Mouse (Mus musculus): ENCODE measurements around the gene Iqcf1. TPM values are rescaled to one million over a fixed set of nuclear protein-coding genes. Genes with fewer than 3 reads are reported as not detected.
"Not testable (repeated sequence)": the region's sequence is repeated elsewhere in the genome, so short reads cannot be mapped to it uniquely, and the experiment has no call there.

Gene Iqcf1
- polyA plus RNA-seq, 1 experiment from 2014 or later = not detected

DNA sequence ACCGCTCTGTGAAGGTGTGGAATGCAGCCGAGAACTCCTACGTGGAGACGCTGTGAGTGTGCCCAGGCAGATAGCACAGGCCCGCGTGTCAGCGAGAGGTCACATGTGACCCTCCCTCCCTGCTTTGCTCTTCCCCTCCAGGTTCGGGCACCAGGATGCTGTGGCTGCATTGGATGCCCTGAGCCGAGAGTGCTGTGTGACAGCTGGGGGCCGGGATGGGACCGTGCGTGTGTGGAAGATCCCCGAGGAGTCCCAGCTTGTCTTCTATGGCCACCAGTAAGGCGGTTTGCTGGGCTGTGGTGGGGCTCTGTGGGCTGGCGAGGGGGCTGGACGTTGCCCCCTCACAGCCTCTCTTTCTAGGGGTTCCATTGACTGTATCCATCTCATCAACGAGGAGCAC is 16.2 kb upstream of the Iqcf1 start:
- H3K9me3 ChIP-seq (ENCODE audit: control insufficient read depth, low read length) = no peaks in the 10 kb centered on the region
- no peak overlapping the region for H3K4me3 ChIP-seq (replicated peaks; ENCODE audit: low read length)
- DNase-seq (ENCODE audit: low spot score) = no peak
- H3K27ac ChIP-seq = no peak overlapping the region
- no peak overlapping the region for H3K4me2 ChIP-seq (replicated peaks)
- ATAC-seq (ENCODE audit: low FRiP score) = no peak
- H3K27me3 ChIP-seq (ENCODE audit: control insufficient read depth, insufficient read depth, low read length) = no peaks in the 10 kb centered on the region
- WGBS = 94% methylated on average over 17 of the region's 17 CpGs
- peaks cover 51% of the 10 kb centered on the region for H3K36me3 ChIP-seq (replicated peaks; ENCODE audit: control insufficient read depth, insufficient read depth)
- H3K4me1 ChIP-seq (replicated peaks; ENCODE audit: control insufficient read depth, insufficient read depth, low read length) = peaks cover under 1% of the 10 kb centered on the region; the same call in 1 of the 2 replicates
- H3K9ac ChIP-seq = no peak overlapping the region

DNA sequence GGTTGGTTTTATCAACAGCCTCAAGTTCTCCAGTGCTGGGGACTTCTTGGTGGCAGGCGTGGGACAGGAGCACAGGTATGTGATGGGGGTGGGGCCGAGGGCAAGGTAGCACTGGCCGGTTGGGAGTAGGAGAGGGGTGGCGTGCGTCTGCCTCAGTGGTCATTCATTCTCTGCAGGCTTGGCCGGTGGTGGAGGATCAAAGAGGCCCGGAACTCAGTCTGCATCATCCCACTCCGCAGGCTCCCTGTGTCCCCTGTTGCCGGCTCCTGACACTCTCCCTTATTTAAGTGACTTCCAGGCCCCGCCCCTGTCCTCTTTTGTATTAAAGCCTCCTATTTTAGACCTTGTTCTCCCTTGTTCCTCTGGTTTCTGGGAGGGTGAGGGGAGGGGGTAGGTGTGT is 14.7 kb upstream of the Iqcf1 start:
- WGBS = 80% methylated on average over 10 of the region's 10 CpGs
- DNase-seq (ENCODE audit: low spot score) (no peak), ATAC-seq (ENCODE audit: low FRiP score) (no peak)
- H3K4me1 ChIP-seq (replicated peaks; ENCODE audit: control insufficient read depth, insufficient read depth, low read length) = no peaks in the 10 kb centered on the region
- no peak overlapping the region for H3K9ac ChIP-seq
- no peak overlapping the region for H3K27ac ChIP-seq
- H3K27me3 ChIP-seq (ENCODE audit: control insufficient read depth, insufficient read depth, low read length) = no peaks in the 10 kb centered on the region
- H3K9me3 ChIP-seq (ENCODE audit: control insufficient read depth, low read length) = no peaks in the 10 kb centered on the region
- no peak overlapping the region for H3K4me3 ChIP-seq (replicated peaks; ENCODE audit: low read length)
- H3K4me2 ChIP-seq (replicated peaks) = no peak overlapping the region
- H3K36me3 ChIP-seq (replicated peaks; ENCODE audit: control insufficient read depth, insufficient read depth) = peaks cover 51% of the 10 kb centered on the region

DNA sequence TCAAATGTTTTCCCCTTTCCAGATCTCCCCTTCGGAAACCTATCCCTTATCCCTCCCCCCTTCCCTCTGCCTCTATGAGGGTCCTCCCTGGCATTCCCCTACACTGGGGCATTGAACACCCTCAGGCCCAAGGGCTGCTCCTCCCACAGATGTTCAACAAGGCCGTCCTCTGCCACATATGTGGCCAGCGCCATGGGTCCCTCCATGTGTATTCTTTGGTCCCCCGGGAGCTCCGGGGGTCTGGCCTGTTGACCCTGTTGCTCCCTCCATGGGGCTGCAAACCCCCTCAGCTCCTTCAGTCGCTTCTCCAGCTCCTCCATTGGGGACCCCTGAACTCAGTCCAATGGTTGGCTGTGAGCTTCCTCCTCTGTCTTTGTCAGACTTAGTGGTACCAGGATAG is 12.2 kb upstream of the Iqcf1 start:
- 86% methylated on average over 6 of the region's 6 CpGs for WGBS
- H3K9ac ChIP-seq; H3K4me1 ChIP-seq (replicated peaks; ENCODE audit: control insufficient read depth, insufficient read depth, low read length); H3K27ac ChIP-seq; H3K4me2 ChIP-seq (replicated peaks); H3K4me3 ChIP-seq (replicated peaks; ENCODE audit: low read length); H3K27me3 ChIP-seq (ENCODE audit: control insufficient read depth, insufficient read depth, low read length); H3K9me3 ChIP-seq (ENCODE audit: control insufficient read depth, low read length); ATAC-seq (ENCODE audit: low FRiP score); DNase-seq (ENCODE audit: low spot score): not testable (repeated sequence)
- peaks cover 37% of the 10 kb centered on the region for H3K36me3 ChIP-seq (replicated peaks; ENCODE audit: control insufficient read depth, insufficient read depth)

DNA sequence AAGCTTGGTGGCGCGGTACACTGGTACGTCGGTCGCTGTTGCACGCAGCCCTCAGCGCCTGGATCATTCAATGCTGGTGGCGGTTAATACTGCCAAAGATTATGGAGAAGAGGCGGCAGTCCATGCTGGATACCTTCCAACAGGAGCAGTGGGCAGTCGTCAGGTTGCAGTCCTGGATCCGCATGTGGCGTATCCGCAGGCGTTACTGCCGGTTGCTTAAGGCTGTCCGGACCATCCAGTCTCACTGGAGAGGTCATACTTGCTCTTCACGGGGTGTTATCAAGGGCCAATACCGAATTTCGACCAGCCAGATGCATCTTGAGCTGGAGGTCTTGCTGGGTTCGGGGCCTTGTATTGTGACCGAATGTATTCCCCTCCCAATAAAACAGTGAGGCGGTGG is 2.1 kb downstream of the Iqcf1 start:
- ATAC-seq (ENCODE audit: low FRiP score) (no peak), DNase-seq (ENCODE audit: low spot score) (no peak)
- H3K4me3 ChIP-seq (replicated peaks; ENCODE audit: low read length) = no peak overlapping the region
- no peaks in the 10 kb centered on the region for H3K36me3 ChIP-seq (replicated peaks; ENCODE audit: control insufficient read depth, insufficient read depth)
- H3K9me3 ChIP-seq (ENCODE audit: control insufficient read depth, low read length) = no peaks in the 10 kb centered on the region
- 89% methylated on average over 22 of the region's 22 CpGs for WGBS
- H3K27ac ChIP-seq = no peak overlapping the region
- no peak overlapping the region for H3K9ac ChIP-seq
- H3K27me3 ChIP-seq (ENCODE audit: control insufficient read depth, insufficient read depth, low read length) = no peaks in the 10 kb centered on the region
- H3K4me1 ChIP-seq (replicated peaks; ENCODE audit: control insufficient read depth, insufficient read depth, low read length) = no peaks in the 10 kb centered on the region
- H3K4me2 ChIP-seq (replicated peaks) = no peak overlapping the region

DNA sequence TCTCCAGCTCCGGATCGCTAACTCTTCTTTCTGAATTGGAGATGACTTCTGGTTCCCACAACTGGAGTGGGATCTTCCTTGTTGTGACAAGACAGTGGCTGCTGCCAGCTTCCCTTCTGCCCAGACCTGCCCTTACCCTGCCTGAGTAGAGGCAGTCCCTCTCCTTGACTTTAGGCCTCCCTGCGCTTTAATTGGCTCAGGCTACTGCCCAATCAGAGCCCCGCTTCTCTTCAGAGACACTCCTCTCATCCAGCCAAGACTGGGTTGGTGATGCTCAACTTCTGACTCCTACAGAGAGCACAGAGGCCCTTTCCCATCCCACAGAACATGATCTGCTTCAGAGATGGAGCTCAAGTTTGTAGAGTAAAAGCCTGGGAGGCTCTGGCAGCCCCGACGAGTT is 4.5 kb downstream of the Iqcf1 start:
- Histone ChIP-seq H3K4me2 (replicated peaks) (no peak overlapping the region), H3K36me3 (replicated peaks; ENCODE audit: control insufficient read depth, insufficient read depth) (no peaks in the 10 kb centered on the region), H3K27me3 (ENCODE audit: control insufficient read depth, insufficient read depth, low read length) (no peaks in the 10 kb centered on the region), H3K4me1 (replicated peaks; ENCODE audit: control insufficient read depth, insufficient read depth, low read length) (no peaks in the 10 kb centered on the region), H3K9ac (no peak overlapping the region), H3K27ac (no peak overlapping the region), H3K9me3 (ENCODE audit: control insufficient read depth, low read length) (no peaks in the 10 kb centered on the region), H3K4me3 (replicated peaks; ENCODE audit: low read length) (no peak overlapping the region)
- ATAC-seq (ENCODE audit: low FRiP score) = no peak
- DNase-seq (ENCODE audit: low spot score) = no peak
- 75% methylated on average over 6 of the region's 6 CpGs for WGBS

DNA sequence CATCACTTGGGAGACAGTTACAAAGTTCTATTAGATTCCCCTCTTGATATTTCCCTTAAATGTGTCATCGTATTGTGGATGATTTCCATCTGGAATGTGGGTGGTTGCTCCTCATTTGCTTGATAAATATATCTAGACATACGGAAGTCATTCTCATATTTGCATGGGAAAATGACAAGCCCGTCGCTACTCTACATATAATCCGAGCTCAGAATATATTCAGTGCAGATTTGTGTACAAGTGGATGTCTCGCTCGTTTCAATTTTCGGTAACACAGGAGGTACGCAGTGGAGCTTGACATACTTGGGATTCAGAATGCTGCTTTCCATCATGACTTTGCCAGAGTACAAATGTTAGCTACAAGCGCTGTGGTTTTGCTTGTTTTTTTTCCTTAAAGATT is 9.6 kb downstream of the Iqcf1 start:
- 94% methylated on average over 10 of the region's 10 CpGs for WGBS
- no peak overlapping the region for H3K27ac ChIP-seq
- H3K9ac ChIP-seq = no peak overlapping the region
- no peak overlapping the region for H3K4me2 ChIP-seq (replicated peaks)
- no peaks in the 10 kb centered on the region for H3K36me3 ChIP-seq (replicated peaks; ENCODE audit: control insufficient read depth, insufficient read depth)
- DNase-seq (ENCODE audit: low spot score) (no peak), ATAC-seq (ENCODE audit: low FRiP score) (no peak)
- no peak overlapping the region for H3K4me3 ChIP-seq (replicated peaks; ENCODE audit: low read length)
- H3K9me3 ChIP-seq (ENCODE audit: control insufficient read depth, low read length) = no peaks in the 10 kb centered on the region
- no peaks in the 10 kb centered on the region for H3K27me3 ChIP-seq (ENCODE audit: control insufficient read depth, insufficient read depth, low read length)
- H3K4me1 ChIP-seq (replicated peaks; ENCODE audit: control insufficient read depth, insufficient read depth, low read length) = no peaks in the 10 kb centered on the region

DNA sequence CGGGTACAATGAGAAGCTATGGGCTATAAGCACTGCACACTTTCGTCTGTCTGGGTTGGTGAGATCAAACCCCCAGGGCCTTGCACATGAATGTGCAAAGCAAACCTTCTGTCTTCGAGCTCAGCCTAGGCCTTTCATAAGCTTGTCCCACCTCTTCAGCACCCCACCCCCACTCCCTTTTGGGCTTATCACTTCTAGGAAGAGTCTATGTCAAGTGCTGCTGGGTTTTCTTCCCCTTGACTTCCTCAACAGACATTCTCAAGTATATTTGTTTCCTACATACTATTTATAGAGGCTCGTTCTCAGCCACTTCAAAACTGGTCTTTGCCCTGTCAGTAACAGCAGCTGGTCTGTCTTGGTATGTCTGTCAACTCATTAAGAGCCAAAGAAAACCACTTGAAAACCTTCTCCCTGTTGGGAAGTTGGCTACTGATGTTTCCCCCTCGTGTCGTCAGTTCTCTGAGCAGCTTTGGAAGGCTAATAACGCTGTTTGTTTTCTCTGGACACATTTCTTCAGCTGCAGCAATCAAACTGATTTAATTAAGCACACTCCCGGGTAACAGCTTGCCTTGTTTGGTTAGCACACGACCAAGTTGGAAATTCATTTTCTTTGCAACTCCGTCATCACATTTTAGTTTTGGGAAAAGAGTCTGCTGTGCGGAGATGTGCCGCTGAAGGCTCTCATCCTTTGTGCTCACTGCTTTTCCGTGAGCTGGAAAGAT is 13.1 kb downstream of the Iqcf1 start:
- Histone ChIP-seq H3K9me3 (ENCODE audit: control insufficient read depth, low read length) (no peaks in the 10 kb centered on the region), H3K9ac (no peak overlapping the region), H3K4me2 (replicated peaks) (no peak overlapping the region), H3K27ac (no peak overlapping the region), H3K4me1 (replicated peaks; ENCODE audit: control insufficient read depth, insufficient read depth, low read length) (no peaks in the 10 kb centered on the region), H3K4me3 (replicated peaks; ENCODE audit: low read length) (no peak overlapping the region), H3K36me3 (replicated peaks; ENCODE audit: control insufficient read depth, insufficient read depth) (no peaks in the 10 kb centered on the region), H3K27me3 (ENCODE audit: control insufficient read depth, insufficient read depth, low read length) (no peaks in the 10 kb centered on the region)
- ATAC-seq (ENCODE audit: low FRiP score) (no peak), DNase-seq (ENCODE audit: low spot score) (no peak)
- WGBS = 69% methylated on average over 13 of the region's 13 CpGs

DNA sequence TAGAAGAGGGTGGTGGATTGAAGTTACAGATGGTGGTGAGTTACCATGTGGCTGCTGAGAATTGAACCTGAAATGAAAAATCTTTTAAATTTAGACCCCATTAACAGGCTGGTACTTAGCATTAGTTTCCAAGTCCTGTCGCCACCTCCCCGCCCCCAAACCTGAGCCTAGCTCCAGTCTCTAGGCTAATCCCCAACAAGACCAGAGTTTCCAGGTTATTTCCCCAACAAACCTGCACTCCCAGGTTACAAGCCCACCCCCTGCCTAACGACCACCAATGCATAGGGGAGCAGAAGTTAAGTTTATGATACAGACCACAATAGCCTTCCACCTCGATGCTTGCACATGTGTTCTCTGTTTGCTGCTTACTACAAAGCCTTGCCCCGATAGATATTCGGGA is 13.8 kb downstream of the Iqcf1 start:
- H3K4me1 ChIP-seq (replicated peaks; ENCODE audit: control insufficient read depth, insufficient read depth, low read length) = no peaks in the 10 kb centered on the region
- no peak overlapping the region for H3K27ac ChIP-seq
- H3K36me3 ChIP-seq (replicated peaks; ENCODE audit: control insufficient read depth, insufficient read depth) = no peaks in the 10 kb centered on the region
- DNase-seq (ENCODE audit: low spot score) (no peak), ATAC-seq (ENCODE audit: low FRiP score) (no peak)
- no peak overlapping the region for H3K4me2 ChIP-seq (replicated peaks)
- H3K4me3 ChIP-seq (replicated peaks; ENCODE audit: low read length) = no peak overlapping the region
- no peak overlapping the region for H3K9ac ChIP-seq
- no peaks in the 10 kb centered on the region for H3K9me3 ChIP-seq (ENCODE audit: control insufficient read depth, low read length)
- H3K27me3 ChIP-seq (ENCODE audit: control insufficient read depth, insufficient read depth, low read length) = no peaks in the 10 kb centered on the region
- WGBS = 79% methylated on average over 6 of the region's 6 CpGs

DNA sequence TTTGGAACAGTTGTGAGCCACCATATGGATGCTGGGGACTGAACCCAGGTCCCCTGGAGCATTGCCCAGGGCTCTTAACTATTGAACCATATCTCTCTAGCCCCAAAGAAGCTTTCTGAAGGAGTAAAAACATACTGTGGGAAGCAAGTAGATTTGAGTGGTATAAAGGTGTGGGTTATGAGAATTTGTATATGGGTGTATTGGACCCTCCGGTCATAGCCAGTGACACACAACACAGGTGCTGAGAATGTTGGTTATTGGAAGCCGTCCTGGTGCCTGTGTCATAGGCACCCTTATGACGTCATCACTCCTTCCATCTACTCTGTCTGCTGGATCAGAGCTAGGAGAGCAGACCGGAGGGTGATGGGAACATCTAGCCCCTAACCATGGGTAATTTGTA is 14.5 kb downstream of the Iqcf1 start, which contains the start of gene Iqcf5:
Gene Iqcf5 (plus strand): TSS at position 301 of the 400 bp plus-strand sequence.
- H3K4me2 ChIP-seq (replicated peaks) = no peak within 1 kb of the TSS
- no peaks in the 10 kb centered on the region for H3K36me3 ChIP-seq (replicated peaks; ENCODE audit: control insufficient read depth, insufficient read depth)
- ATAC-seq (ENCODE audit: low FRiP score) (no peak), DNase-seq (ENCODE audit: low spot score) (no peak)
- H3K4me1 ChIP-seq (replicated peaks; ENCODE audit: control insufficient read depth, insufficient read depth, low read length) = no peaks in the 10 kb centered on the region
- no peaks in the 10 kb centered on the region for H3K9me3 ChIP-seq (ENCODE audit: control insufficient read depth, low read length)
- no peak within 1 kb of the TSS for H3K4me3 ChIP-seq (replicated peaks; ENCODE audit: low read length)
- WGBS = 89% methylated on average over 4 of the region's 4 CpGs
- no peak within 1 kb of the TSS for H3K9ac ChIP-seq
- H3K27me3 ChIP-seq (ENCODE audit: control insufficient read depth, insufficient read depth, low read length) = no peaks in the 10 kb centered on the region
- no peak within 1 kb of the TSS for H3K27ac ChIP-seq

DNA sequence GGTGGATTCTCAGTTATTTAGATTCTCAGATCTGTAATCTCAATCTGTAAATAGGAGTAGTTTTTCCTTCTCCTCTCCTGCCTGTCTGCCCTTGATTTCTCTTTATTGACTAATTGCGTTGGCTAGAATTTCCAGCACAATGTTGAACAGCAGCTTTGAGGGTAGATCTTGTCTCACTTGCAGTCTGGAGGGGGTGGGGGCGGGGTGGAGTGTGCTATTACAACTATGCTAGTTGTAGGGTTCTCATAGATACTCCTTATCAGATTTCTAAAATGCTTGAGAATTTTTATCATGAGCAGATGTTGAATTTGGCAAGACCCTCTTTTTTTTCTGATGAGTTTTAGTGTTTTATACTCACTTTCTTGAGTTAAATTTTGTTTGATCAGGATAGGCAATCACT is 19.7 kb downstream of the Iqcf1 start:
- no peaks in the 10 kb centered on the region for H3K36me3 ChIP-seq (replicated peaks; ENCODE audit: control insufficient read depth, insufficient read depth)
- ATAC-seq (ENCODE audit: low FRiP score) (no peak), DNase-seq (ENCODE audit: low spot score) (no peak)
- H3K27me3 ChIP-seq (ENCODE audit: control insufficient read depth, insufficient read depth, low read length) = no peaks in the 10 kb centered on the region
- no peak overlapping the region for H3K4me3 ChIP-seq (replicated peaks; ENCODE audit: low read length)
- WGBS = 84% methylated on average over 2 of the region's 2 CpGs
- H3K4me1 ChIP-seq (replicated peaks; ENCODE audit: control insufficient read depth, insufficient read depth, low read length) = no peaks in the 10 kb centered on the region
- H3K9me3 ChIP-seq (ENCODE audit: control insufficient read depth, low read length) = no peaks in the 10 kb centered on the region
- no peak overlapping the region for H3K4me2 ChIP-seq (replicated peaks)
- no peak overlapping the region for H3K27ac ChIP-seq
- H3K9ac ChIP-seq = no peak overlapping the region
